Mouse (Mus musculus) ES-E14 (cell line): ENCODE data around the gene Nectin3. TPM values are rescaled to one million over a fixed set of nuclear protein-coding genes. Genes with fewer than 3 reads are reported as not detected.

Experiments used
- DNase-seq: peaks from one replicate; pipeline ENCODE4 v3.0.0-alpha.2; 2013; ENCODE audit warnings: low read depth, low spot score
- H3K27ac ChIP-seq: 2 replicates; pipeline ENCODE4 v1.5.1; 2012; ENCODE audit warnings: low read depth, mild to moderate bottlenecking, low read length, moderate library complexity, mixed read lengths; ENCODE audit not compliant: poor library complexity, insufficient read depth, severe bottlenecking
- H3K36me3 ChIP-seq: 2 replicates; pipeline ENCODE4 v1.6.1; 2012; ENCODE audit warnings: mild to moderate bottlenecking, low read length, moderate library complexity, mixed read lengths; ENCODE audit not compliant: control insufficient read depth, poor library complexity, insufficient read depth, severe bottlenecking
- H3K4me1 ChIP-seq, 2 experiments: fragments of 150-350 bp in 1 of 2; sonication (generic) in 1 of 2; 2 replicates each; pipeline ENCODE4 v1.6.1; 2012; ENCODE audit warnings: low read length in 2 of 2, mild to moderate bottlenecking in 1 of 2, mixed read lengths in 1 of 2; ENCODE audit not compliant: control insufficient read depth in 2 of 2, insufficient read depth in 2 of 2, poor library complexity in 1 of 2
- H3K4me3 ChIP-seq, 2 experiments: fragments of 150-350 bp in 1 of 2; sonication (generic) in 1 of 2; 2 replicates each; pipeline ENCODE4 v1.5.1; 2012; ENCODE audit warnings: low read length in 2 of 2, low read depth in 1 of 2, mild to moderate bottlenecking in 1 of 2, mixed read lengths in 1 of 2; ENCODE audit not compliant: insufficient read depth in 1 of 2, poor library complexity in 1 of 2, severe bottlenecking in 1 of 2
- H3K9ac ChIP-seq: 2 replicates; pipeline ENCODE4 v1.6.1; 2012; ENCODE audit warnings: low read depth, mild to moderate bottlenecking, low read length, mixed read lengths; ENCODE audit not compliant: poor library complexity, insufficient read depth, severe bottlenecking
- H3K9me3 ChIP-seq: fragments of 150-350 bp; sonication (generic); 2 replicates; pipeline ENCODE4 v1.6.1; 2012; ENCODE audit warnings: low read depth, mild to moderate bottlenecking, low read length; ENCODE audit not compliant: control insufficient read depth, insufficient read depth
- CHD2 ChIP-seq: IDR thresholded peaks from 2 replicates; pipeline ENCODE4 v1.6.1; 2014; ENCODE audit warnings: mild to moderate bottlenecking, low read depth, low read length, inconsistent platforms
- HCFC1 ChIP-seq: IDR thresholded peaks from 2 replicates; pipeline ENCODE4 v1.6.1; 2012; ENCODE audit warnings: low read length, inconsistent platforms, borderline replicate concordance; ENCODE audit not compliant: insufficient read depth
- MAFK ChIP-seq: IDR thresholded peaks from 2 replicates; pipeline ENCODE4 v1.6.1; 2014; ENCODE audit warnings: mild to moderate bottlenecking, low read depth, low read length, inconsistent platforms; ENCODE audit not compliant: insufficient read depth
- ZC3H11A ChIP-seq: IDR thresholded peaks from 2 replicates; pipeline ENCODE4 v1.6.1; 2012; ENCODE audit warnings: low read depth, mild to moderate bottlenecking, inconsistent platforms, low read length, borderline replicate concordance
- ZNF384 ChIP-seq: IDR thresholded peaks from 2 replicates; pipeline ENCODE4 v1.6.1; 2012; ENCODE audit warnings: low read depth, low read length, inconsistent platforms
- in situ Hi-C, 2 experiments: fragments of 600-800 bp; cut with MboI; formaldehyde crosslinking; loops; one replicate each; pipeline ENCODE4 v1.15.1; 2025; ENCODE audit warnings: low sequenced_read_pairs in 2 of 2, inconsistent platforms in 1 of 2; ENCODE audit not compliant: unreplicated experiment in 2 of 2
- total RNA-seq: library from RNA; depleted of rRNA; stranded (reverse); fragments of 300-350 nt; gene quantifications from 2 replicates; pipeline ENCODE4 v1.2.3, GENCODE M21; 2012

The Nectin3 gene
- total RNA-seq, 1 experiment: 52.0 TPM

- no peaks in the 10 kb centered on the region for H3K36me3 ChIP-seq
- no peaks in the 10 kb centered on the region for H3K9me3 ChIP-seq
- TF ChIP-seq MAFK: no peak
- TF ChIP-seq ZNF384: peak; percentile 74
- TF ChIP-seq CHD2: 0 out of 2 replicates have a peak, but pooled peaks have one; percentile 52
- TF ChIP-seq ZC3H11A: no peak
- DNase-seq: peak; percentile 76
- in situ Hi-C loops: no loop called here
- peaks cover 14 to 16% of the 10 kb centered on the region in 2 experiments for H3K4me1 ChIP-seq
- peak overlapping the region; percentile 77; the same call in 1 of the 2 replicates for H3K27ac ChIP-seq
- no peak overlapping the region for H3K9ac ChIP-seq
- H3K4me3 ChIP-seq: peak overlapping the region in 1 of 2 experiments; percentile 31; a peak in 1 of 4 replicates
These were observed 2.4 kb upstream of the Nectin3 start for GRCm38 (mm10) chr16:46500759-46501158.

- peak overlapping the region; percentile 70 for H3K9ac ChIP-seq
- peak overlapping the region; percentile 82 to 100 for H3K4me3 ChIP-seq
- no peaks in the 10 kb centered on the region for H3K9me3 ChIP-seq
- peak overlapping the region; percentile 68 for H3K27ac ChIP-seq
- DNase-seq: no peak
- in situ Hi-C loops: no loop called here
- TF ChIP-seq HCFC1: no peak
- TF ChIP-seq ZNF384: no peak
- TF ChIP-seq CHD2: no peak
- no peak for TF ChIP-seq MAFK
- TF ChIP-seq ZC3H11A: no peak
- H3K36me3 ChIP-seq: no peaks in the 10 kb centered on the region
- H3K4me1 ChIP-seq: peaks cover 13 to 14% of the 10 kb centered on the region in 2 experiments
These were observed 472 bp downstream of the Nectin3 start for GRCm38 (mm10) chr16:46497686-46498420.

- in situ Hi-C loops: no loop called here
- no peaks in the 10 kb centered on the region for H3K9me3 ChIP-seq
- peak overlapping the region; percentile 99 for H3K9ac ChIP-seq
- H3K4me3 ChIP-seq: peak overlapping the region; percentile 82 to 100
- H3K4me1 ChIP-seq: peaks cover 11 to 14% of the 10 kb centered on the region in 2 experiments
- no peak for TF ChIP-seq MAFK
- TF ChIP-seq ZNF384: peak; percentile 97
- peak; percentile 50; the same call in 1 of the 2 replicates for TF ChIP-seq HCFC1
- no peak for TF ChIP-seq CHD2
- no peak for TF ChIP-seq ZC3H11A
- H3K36me3 ChIP-seq: no peaks in the 10 kb centered on the region
- H3K27ac ChIP-seq: peak overlapping the region; percentile 88
- DNase-seq: peak; percentile 91
These were observed 1.2 kb downstream of the Nectin3 start for GRCm38 (mm10) chr16:46496889-46497685.

GRCm38 (mm10) chr16:46496031-46496868, 2.1 kb downstream of the Nectin3 start:
- no peaks in the 10 kb centered on the region for H3K9me3 ChIP-seq
- H3K9ac ChIP-seq: peak overlapping the region; percentile 99
- no peaks in the 10 kb centered on the region for H3K36me3 ChIP-seq
- in situ Hi-C loops: no loop called here
- peaks cover 9 to 11% of the 10 kb centered on the region in 2 experiments; a peak in 2 of 4 replicates for H3K4me1 ChIP-seq
- peak overlapping the region; percentile 82 to 100 for H3K4me3 ChIP-seq
- DNase-seq: no peak
- H3K27ac ChIP-seq: peak overlapping the region; percentile 88
- TF ChIP-seq HCFC1: peak; percentile 11; the same call in 1 of the 2 replicates
- no peak for TF ChIP-seq ZC3H11A
